Mouse (Mus musculus) ES-E14 (cell line): ENCODE results near the gene Lgals4. TPM values are rescaled to one million over a fixed set of nuclear protein-coding genes. Genes with fewer than 3 reads are reported as not detected.
A peak's percentile ranks its signal among the peaks of the same experiment; 100 is the strongest.

Source experiments
- DNase-seq: peaks from one replicate; pipeline ENCODE4 v3.0.0-alpha.2; 2013; ENCODE audit warnings: low read depth, low spot score
- H3K27ac ChIP-seq: 2 replicates; pipeline ENCODE4 v1.5.1; 2012; ENCODE audit warnings: low read depth, mild to moderate bottlenecking, low read length, moderate library complexity, mixed read lengths; ENCODE audit not compliant: poor library complexity, insufficient read depth, severe bottlenecking
- H3K36me3 ChIP-seq: 2 replicates; pipeline ENCODE4 v1.6.1; 2012; ENCODE audit warnings: mild to moderate bottlenecking, low read length, moderate library complexity, mixed read lengths; ENCODE audit not compliant: control insufficient read depth, poor library complexity, insufficient read depth, severe bottlenecking
- H3K4me1 ChIP-seq, 2 experiments: fragments of 150-350 bp in 1 of 2; sonication (generic) in 1 of 2; 2 replicates each; pipeline ENCODE4 v1.6.1; 2012; ENCODE audit warnings: low read length in 2 of 2, mild to moderate bottlenecking in 1 of 2, mixed read lengths in 1 of 2; ENCODE audit not compliant: control insufficient read depth in 2 of 2, insufficient read depth in 2 of 2, poor library complexity in 1 of 2
- H3K4me3 ChIP-seq, 2 experiments: fragments of 150-350 bp in 1 of 2; sonication (generic) in 1 of 2; 2 replicates each; pipeline ENCODE4 v1.5.1; 2012; ENCODE audit warnings: low read length in 2 of 2, low read depth in 1 of 2, mild to moderate bottlenecking in 1 of 2, mixed read lengths in 1 of 2; ENCODE audit not compliant: insufficient read depth in 1 of 2, poor library complexity in 1 of 2, severe bottlenecking in 1 of 2
- H3K9ac ChIP-seq: 2 replicates; pipeline ENCODE4 v1.6.1; 2012; ENCODE audit warnings: low read depth, mild to moderate bottlenecking, low read length, mixed read lengths; ENCODE audit not compliant: poor library complexity, insufficient read depth, severe bottlenecking
- H3K9me3 ChIP-seq: fragments of 150-350 bp; sonication (generic); 2 replicates; pipeline ENCODE4 v1.6.1; 2012; ENCODE audit warnings: low read depth, mild to moderate bottlenecking, low read length; ENCODE audit not compliant: control insufficient read depth, insufficient read depth
- CHD2 ChIP-seq: IDR thresholded peaks from 2 replicates; pipeline ENCODE4 v1.6.1; 2014; ENCODE audit warnings: mild to moderate bottlenecking, low read depth, low read length, inconsistent platforms
- HCFC1 ChIP-seq: IDR thresholded peaks from 2 replicates; pipeline ENCODE4 v1.6.1; 2012; ENCODE audit warnings: low read length, inconsistent platforms, borderline replicate concordance; ENCODE audit not compliant: insufficient read depth
- MAFK ChIP-seq: IDR thresholded peaks from 2 replicates; pipeline ENCODE4 v1.6.1; 2014; ENCODE audit warnings: mild to moderate bottlenecking, low read depth, low read length, inconsistent platforms; ENCODE audit not compliant: insufficient read depth
- ZC3H11A ChIP-seq: IDR thresholded peaks from 2 replicates; pipeline ENCODE4 v1.6.1; 2012; ENCODE audit warnings: low read depth, mild to moderate bottlenecking, inconsistent platforms, low read length, borderline replicate concordance
- ZNF384 ChIP-seq: IDR thresholded peaks from 2 replicates; pipeline ENCODE4 v1.6.1; 2012; ENCODE audit warnings: low read depth, low read length, inconsistent platforms
- in situ Hi-C, 2 experiments: fragments of 600-800 bp; cut with MboI; formaldehyde crosslinking; loops; one replicate each; pipeline ENCODE4 v1.15.1; 2025; ENCODE audit warnings: low sequenced_read_pairs in 2 of 2, inconsistent platforms in 1 of 2; ENCODE audit not compliant: unreplicated experiment in 2 of 2
- total RNA-seq: library from RNA; depleted of rRNA; stranded (reverse); fragments of 300-350 nt; gene quantifications from 2 replicates; pipeline ENCODE4 v1.2.3, GENCODE M21; 2012

The Lgals4 gene
- total RNA-seq, 1 experiment, result 5.5 TPM

DNA sequence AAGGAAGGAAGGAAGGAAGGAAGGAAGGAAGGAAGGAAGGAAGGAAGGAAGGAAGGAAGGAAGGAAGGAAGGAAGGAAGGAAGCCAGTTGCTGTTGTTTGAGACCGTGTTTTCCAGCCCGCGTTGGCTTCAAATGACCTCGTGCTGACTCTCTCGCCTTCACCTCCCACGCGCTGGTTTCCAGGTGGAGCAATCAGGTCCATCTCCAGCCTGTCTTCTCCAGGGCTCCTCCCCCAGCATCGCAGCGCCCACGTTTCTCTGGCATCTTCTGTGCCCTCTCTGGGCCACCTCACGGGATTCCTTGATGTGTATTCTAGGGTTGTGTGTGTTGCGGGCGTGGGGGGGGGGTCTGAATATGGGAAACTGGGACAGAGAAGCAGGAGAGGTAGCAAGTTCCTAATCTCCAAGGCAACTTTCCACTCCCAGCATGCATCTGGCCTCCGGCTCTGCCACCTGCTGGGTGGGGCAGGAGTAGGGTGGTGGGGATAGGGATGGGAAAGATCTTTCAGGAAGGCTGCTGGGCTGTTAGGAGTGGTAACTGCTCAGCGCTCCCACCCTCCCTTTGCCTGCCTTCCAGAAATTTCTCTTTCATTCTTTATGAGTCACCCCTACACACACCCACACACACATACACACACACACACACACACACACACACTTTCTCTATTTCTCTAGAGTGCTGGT lies 29.3 kb downstream of the Lgals4 start:
- Histone ChIP-seq H3K9ac (no peak overlapping the region), H3K4me1 (peaks cover 0 to 14% of the 10 kb centered on the region in 2 experiments; a peak in 1 of 4 replicates), H3K36me3 (no peaks in the 10 kb centered on the region), H3K4me3 (no peak overlapping the region), H3K9me3 (no peaks in the 10 kb centered on the region), H3K27ac (no peak overlapping the region)
- no peak for TF ChIP-seq ZNF384
- TF ChIP-seq HCFC1, result no peak
- TF ChIP-seq ZC3H11A, result no peak
- no peak for TF ChIP-seq MAFK
- no peak for TF ChIP-seq CHD2
- in situ Hi-C loops, result no loop called here
- DNase-seq, result no peak

- DNase-seq, result no peak
- in situ Hi-C loops, result no loop called here
- H3K9ac ChIP-seq, result no peak within 1 kb of the TSS
Observed at GRCm38 (mm10) chr7:28863540-28863939, 29.9 kb downstream of the Lgals4 start, which contains the start of gene Lgals7. Lgals7 (plus strand) TSS chr7:28863853.

DNA sequence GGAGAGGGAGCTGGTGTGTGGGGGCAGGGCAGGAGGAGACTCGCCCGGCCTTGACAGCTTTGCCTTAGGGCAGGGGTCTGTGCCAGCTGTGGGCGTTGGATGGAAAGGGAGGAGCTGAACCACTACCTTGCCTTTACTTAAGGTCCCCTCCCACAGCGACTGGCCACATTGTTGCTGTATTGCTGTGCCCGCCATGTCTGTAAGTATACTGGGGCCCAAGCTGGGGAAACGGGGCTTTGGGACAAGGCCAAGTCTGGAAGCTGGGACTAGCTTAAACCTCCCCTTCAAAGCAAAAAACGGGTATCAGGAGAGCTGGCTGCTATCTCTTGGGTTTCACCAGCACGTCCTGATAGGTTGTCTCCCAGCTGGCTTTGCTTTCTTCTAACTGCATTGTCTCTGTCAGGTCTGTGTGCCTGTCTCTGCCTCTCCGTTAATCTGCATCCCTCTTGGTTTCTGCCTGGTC lies 30.7 kb downstream of the Lgals4 start:
- H3K9me3 ChIP-seq, result no peaks in the 10 kb centered on the region
- DNase-seq, result no peak
- in situ Hi-C loops, result no loop called here
- H3K4me1 ChIP-seq, result peaks cover 0 to 14% of the 10 kb centered on the region in 2 experiments; a peak in 1 of 4 replicates
- no peak for TF ChIP-seq ZNF384
- no peak for TF ChIP-seq ZC3H11A
- no peak for TF ChIP-seq CHD2
- no peak for TF ChIP-seq MAFK
- no peak for TF ChIP-seq HCFC1
- H3K36me3 ChIP-seq, result no peaks in the 10 kb centered on the region
- H3K27ac ChIP-seq, result no peak overlapping the region
- no peak overlapping the region for H3K9ac ChIP-seq
- no peak overlapping the region for H3K4me3 ChIP-seq

More at GRCm38 (mm10) chr7:28863540-28863939, 29.9 kb downstream of the Lgals4 start, which contains the start of gene Lgals7:
- H3K4me1 ChIP-seq, result peaks cover 0 to 14% of the 10 kb centered on the region in 2 experiments; a peak in 1 of 4 replicates
- no peaks in the 10 kb centered on the region for H3K9me3 ChIP-seq
- no peak for TF ChIP-seq ZC3H11A
- TF ChIP-seq ZNF384, result no peak
- no peak for TF ChIP-seq CHD2
- no peak for TF ChIP-seq MAFK
- no peak for TF ChIP-seq HCFC1
- H3K27ac ChIP-seq, result no peak within 1 kb of the TSS
- no peak within 1 kb of the TSS for H3K4me3 ChIP-seq
- H3K36me3 ChIP-seq, result no peaks in the 10 kb centered on the region

GRCm38 (mm10) chr7:28865481-28866300 lies 32.0 kb downstream of the Lgals4 start:
- DNase-seq, result peak; percentile 76
- H3K27ac ChIP-seq, result no peak overlapping the region
- in situ Hi-C loops, result no loop called here
- H3K9me3 ChIP-seq, result no peaks in the 10 kb centered on the region
- H3K9ac ChIP-seq, result peak overlapping the region; percentile 54; the same call in 1 of the 2 replicates
- peaks cover 0 to 14% of the 10 kb centered on the region in 2 experiments; a peak in 1 of 4 replicates for H3K4me1 ChIP-seq
- no peaks in the 10 kb centered on the region for H3K36me3 ChIP-seq
- H3K4me3 ChIP-seq, result peak overlapping the region; percentile 26 to 65; a peak in 3 of 4 replicates
- TF ChIP-seq ZNF384, result no peak
- TF ChIP-seq MAFK, result no peak
- TF ChIP-seq CHD2, result no peak
- no peak for TF ChIP-seq ZC3H11A
- no peak for TF ChIP-seq HCFC1
